Mouse (Mus musculus): ENCODE data around the gene Prkar1b. TPM values are rescaled to one million over a fixed set of nuclear protein-coding genes. Genes with fewer than 3 reads are reported as not detected.
A peak's percentile ranks its signal among the peaks of the same experiment; 100 is the strongest.

The Prkar1b gene
- polyA plus RNA-seq, 1 experiment from 2014 or later = 14.4 TPM

GRCm38 (mm10) chr5:138974911-138975485 is 174.8 kb downstream of the Prkar1b start:
- TF ChIP-seq CTCF (IDR thresholded peaks at IDR 0.05) (no peak), EP300 (IDR thresholded peaks at IDR 0.05) (no peak)
- no peaks in the 10 kb centered on the region for H3K36me3 ChIP-seq (ENCODE audit: insufficient read depth, low read length)
- peaks cover 5% of the 10 kb centered on the region for H3K4me1 ChIP-seq (ENCODE audit: insufficient read depth, low read depth, low read length)
- ATAC-seq = no peak
- H3K27ac ChIP-seq (ENCODE audit: low read length) = no peak overlapping the region
- H3K4me2 ChIP-seq (replicated peaks; ENCODE audit: low read depth, low read length) = no peak overlapping the region
- 93% methylated on average over 8 of the region's 8 CpGs for WGBS
- no peak overlapping the region for H3K4me3 ChIP-seq (ENCODE audit: low read depth, low read length)
- no peak for DNase-seq (ENCODE audit: low spot score)
- H3K9me3 ChIP-seq (ENCODE audit: low read length) = no peaks in the 10 kb centered on the region
- H3K27me3 ChIP-seq (replicated peaks; ENCODE audit: insufficient read depth, low read length) = no peaks in the 10 kb centered on the region
- H3K9ac ChIP-seq (replicated peaks; ENCODE audit: low read depth) = no peak overlapping the region

GRCm38 (mm10) chr5:138973480-138973879 is 176.3 kb downstream of the Prkar1b start:
- Histone ChIP-seq H3K27me3 (replicated peaks; ENCODE audit: insufficient read depth, low read length) (no peaks in the 10 kb centered on the region), H3K4me1 (ENCODE audit: insufficient read depth, low read depth, low read length) (peaks cover 13% of the 10 kb centered on the region), H3K9ac (replicated peaks; ENCODE audit: low read depth) (no peak overlapping the region), H3K9me3 (ENCODE audit: low read length) (no peaks in the 10 kb centered on the region), H3K36me3 (ENCODE audit: insufficient read depth, low read length) (no peaks in the 10 kb centered on the region), H3K27ac (ENCODE audit: low read length) (no peak overlapping the region), H3K4me3 (ENCODE audit: low read depth, low read length) (no peak overlapping the region), H3K4me2 (replicated peaks; ENCODE audit: low read depth, low read length) (no peak overlapping the region)
- TF ChIP-seq EP300 (IDR thresholded peaks at IDR 0.05) = no peak
- TF ChIP-seq CTCF (IDR thresholded peaks at IDR 0.05) = no peak
- no peak for DNase-seq (ENCODE audit: low spot score)
- WGBS = 67% methylated on average over 6 of the region's 6 CpGs
- ATAC-seq = no peak

GRCm38 (mm10) chr5:138971405-138971804 is 178.4 kb downstream of the Prkar1b start:
- no peak overlapping the region for H3K4me3 ChIP-seq (ENCODE audit: low read depth, low read length)
- H3K36me3 ChIP-seq (ENCODE audit: insufficient read depth, low read length) = no peaks in the 10 kb centered on the region
- no peaks in the 10 kb centered on the region for H3K9me3 ChIP-seq (ENCODE audit: low read length)
- no peak overlapping the region for H3K4me2 ChIP-seq (replicated peaks; ENCODE audit: low read depth, low read length)
- no peak for DNase-seq (ENCODE audit: low spot score)
- no peaks in the 10 kb centered on the region for H3K27me3 ChIP-seq (replicated peaks; ENCODE audit: insufficient read depth, low read length)
- peaks cover 13% of the 10 kb centered on the region for H3K4me1 ChIP-seq (ENCODE audit: insufficient read depth, low read depth, low read length)
- WGBS = 56% methylated on average over 9 of the region's 9 CpGs
- ATAC-seq = no peak
- H3K27ac ChIP-seq (ENCODE audit: low read length) = no peak overlapping the region
- H3K9ac ChIP-seq (replicated peaks; ENCODE audit: low read depth) = no peak overlapping the region
- TF ChIP-seq CTCF (IDR thresholded peaks at IDR 0.05) = no peak
- no peak for TF ChIP-seq EP300 (IDR thresholded peaks at IDR 0.05)

- H3K9ac ChIP-seq (replicated peaks; ENCODE audit: low read depth) = no peak overlapping the region
- peak overlapping the region; percentile 71; the same call in 1 of the 2 replicates for H3K27ac ChIP-seq (ENCODE audit: low read length)
- DNase-seq (ENCODE audit: low spot score) (peak; percentile 88), ATAC-seq (peak; percentile 91)
- no peaks in the 10 kb centered on the region for H3K36me3 ChIP-seq (ENCODE audit: insufficient read depth, low read length)
- H3K4me1 ChIP-seq (ENCODE audit: insufficient read depth, low read depth, low read length) = peaks cover 18% of the 10 kb centered on the region
- no peak for TF ChIP-seq CTCF (IDR thresholded peaks at IDR 0.05)
- peak; percentile 76 for TF ChIP-seq EP300 (IDR thresholded peaks at IDR 0.05)
- H3K9me3 ChIP-seq (ENCODE audit: low read length) = no peaks in the 10 kb centered on the region
- no peak overlapping the region for H3K4me2 ChIP-seq (replicated peaks; ENCODE audit: low read depth, low read length)
- no peak overlapping the region for H3K4me3 ChIP-seq (ENCODE audit: low read depth, low read length)
- H3K27me3 ChIP-seq (replicated peaks; ENCODE audit: insufficient read depth, low read length) = no peaks in the 10 kb centered on the region
- 15% methylated on average over 7 of the region's 7 CpGs for WGBS
Observed at GRCm38 (mm10) chr5:138970056-138970490, 179.7 kb downstream of the Prkar1b start.

Other genes starting within 250 kb of the Prkar1b start
- 108 and 114 TPM in 2 replicates for gene Pdgfa, start 152.6 kb downstream of the Prkar1b start, polyA plus RNA-seq (2015; fragmentation: Nextera tagmentation; extraction: Ambion mirVana)
- 2.7 and 2.8 TPM in 2 replicates for gene Dnaaf5, start 222 bp upstream of the Prkar1b start, polyA plus RNA-seq (2015; fragmentation: Nextera tagmentation; extraction: Ambion mirVana)
- gene Sun1, start 50.6 kb upstream of the Prkar1b start, polyA plus RNA-seq (2015; fragmentation: Nextera tagmentation; extraction: Ambion mirVana) = 35.1 and 37.6 TPM in 2 replicates
- gene Get4, start 102.3 kb upstream of the Prkar1b start, polyA plus RNA-seq (2015; fragmentation: Nextera tagmentation; extraction: Ambion mirVana) = 151 and 170 TPM in 2 replicates
- 3.6 and 4.1 TPM in 2 replicates for gene Adap1, start 175.6 kb upstream of the Prkar1b start, polyA plus RNA-seq (2015; fragmentation: Nextera tagmentation; extraction: Ambion mirVana)
- gene Cox19, start 201.4 kb upstream of the Prkar1b start, polyA plus RNA-seq (2015; fragmentation: Nextera tagmentation; extraction: Ambion mirVana) = 60.5 and 61.6 TPM in 2 replicates
- gene Cyp2w1, start 202.6 kb upstream of the Prkar1b start, polyA plus RNA-seq (2015; fragmentation: Nextera tagmentation; extraction: Ambion mirVana) = not detected in 2 replicates
- 22.7 and 28.1 TPM in 2 replicates for gene Gpr146, start 227.7 kb upstream of the Prkar1b start, polyA plus RNA-seq (2015; fragmentation: Nextera tagmentation; extraction: Ambion mirVana)

Measured in lung, postnatal 0 days (tissue).